Mouse (Mus musculus) olfactory bulb, adult 2 months (tissue): ENCODE results near the gene Ctnnb1.

Experiments used
- CTCF ChIP-seq: fragments of 200-500 bp; IDR thresholded peaks from 2 replicates; pipeline ENCODE4 v1.5.1; 2012; ENCODE audit warnings: low read depth, mild to moderate bottlenecking, low read length, moderate library complexity; ENCODE audit not compliant: insufficient read depth
- POLR2A ChIP-seq: fragments of 200-500 bp; IDR thresholded peaks from 2 replicates; pipeline ENCODE4 v1.6.1; 2012; ENCODE audit warnings: mild to moderate bottlenecking, low read depth, low read length, moderate library complexity; ENCODE audit not compliant: insufficient read depth

DNA sequence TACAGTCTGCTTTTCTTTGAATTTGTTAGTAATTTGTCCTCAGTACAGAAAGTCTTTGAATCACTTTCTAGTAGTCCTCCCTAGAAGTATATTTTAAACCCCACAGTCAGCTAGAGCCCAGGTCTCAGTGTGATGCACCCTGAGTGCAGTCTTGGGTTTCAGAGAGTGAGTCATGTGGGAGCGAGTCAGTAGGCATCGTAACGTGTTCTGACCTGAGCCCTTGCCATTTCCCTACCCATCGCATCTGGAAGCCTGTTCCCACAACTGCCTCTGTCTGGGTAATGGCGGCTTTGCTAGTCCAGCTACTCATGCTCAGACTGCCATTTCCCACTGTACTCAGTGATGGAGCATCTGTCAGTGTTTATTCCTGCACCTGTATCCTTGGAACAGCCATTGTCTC, 29.0 kb downstream of the Ctnnb1 start:
- no peak for TF ChIP-seq CTCF
- TF ChIP-seq POLR2A: no peak
